Mouse (Mus musculus) heart, adult 11 months (tissue): ENCODE results near the gene Cox11.

Experiments used
- DNase-seq: peaks from one replicate; pipeline ENCODE4 v3.0.0; 2022

The Cox11 gene

DNA sequence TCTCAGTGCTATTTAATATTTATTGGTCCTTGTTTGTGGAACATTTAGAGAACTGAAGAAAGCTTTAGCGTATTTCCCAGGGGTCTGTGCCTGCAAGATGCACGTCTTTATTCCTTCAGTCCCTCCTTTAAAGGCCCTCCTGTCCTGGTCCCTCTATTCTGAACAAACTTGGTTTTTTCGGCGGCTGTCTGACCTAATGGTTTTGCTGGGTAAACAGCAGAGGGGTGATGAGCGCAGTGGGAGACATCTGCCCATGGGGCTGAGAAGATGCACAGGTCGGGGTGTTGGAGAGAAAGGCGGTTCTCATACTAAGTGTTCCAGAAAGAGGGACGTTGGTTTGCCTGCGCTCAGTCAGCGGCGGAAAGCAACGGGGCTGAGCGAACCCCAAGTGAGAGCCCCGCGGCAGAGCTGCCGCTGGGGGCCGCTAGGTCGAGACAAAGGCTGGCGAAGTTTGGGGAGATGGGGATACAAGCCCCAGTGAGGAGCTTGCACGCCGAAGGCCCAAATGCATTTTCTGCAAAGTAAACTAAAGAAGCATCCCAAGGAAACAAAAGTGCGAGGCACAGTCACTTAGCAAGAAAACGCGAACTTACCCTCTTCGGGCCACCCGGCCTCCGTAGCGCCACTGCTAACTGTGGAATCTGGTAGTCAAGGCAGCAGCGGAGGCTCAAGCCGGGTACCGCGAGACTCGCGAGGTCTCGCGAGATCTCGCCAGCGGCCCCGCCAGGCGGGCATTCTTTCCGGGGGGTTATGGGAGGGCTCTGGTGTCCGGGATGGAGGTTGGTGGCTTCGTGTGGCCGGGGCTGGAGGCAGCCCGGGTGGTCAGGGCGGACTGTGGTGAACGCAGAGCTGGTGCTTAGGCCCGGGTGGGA lies at the start of gene Cox11, which contains the start of gene Stxbp4:
Gene Cox11, plus strand, starts transcription at position 734 of the 872 bp plus-strand sequence.
Gene Stxbp4, minus strand, starts transcription at position 645 of the 872 bp plus-strand sequence.
- DNase-seq, result peak; percentile 99

DNA sequence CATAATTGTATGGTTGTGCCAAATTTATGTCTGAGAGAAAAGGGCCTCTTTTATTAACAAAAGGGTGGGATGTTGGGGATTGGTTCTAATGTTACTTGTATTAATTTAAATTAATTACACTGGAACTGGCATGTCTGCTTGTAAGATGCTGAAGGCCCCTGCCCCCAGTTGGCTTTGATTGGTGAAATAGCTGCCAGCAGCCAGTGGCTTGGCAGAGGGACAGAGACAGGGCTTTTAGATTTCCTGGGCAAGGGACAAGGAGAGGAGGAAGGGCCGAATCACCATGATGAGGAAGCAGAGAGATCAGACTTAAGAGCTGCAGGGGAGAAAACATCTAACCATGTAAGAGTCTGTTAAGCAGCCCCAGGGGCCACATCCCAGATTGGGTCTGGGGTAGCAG lies 47.0 kb upstream of the Cox11 start:
- no peak for DNase-seq

DNA sequence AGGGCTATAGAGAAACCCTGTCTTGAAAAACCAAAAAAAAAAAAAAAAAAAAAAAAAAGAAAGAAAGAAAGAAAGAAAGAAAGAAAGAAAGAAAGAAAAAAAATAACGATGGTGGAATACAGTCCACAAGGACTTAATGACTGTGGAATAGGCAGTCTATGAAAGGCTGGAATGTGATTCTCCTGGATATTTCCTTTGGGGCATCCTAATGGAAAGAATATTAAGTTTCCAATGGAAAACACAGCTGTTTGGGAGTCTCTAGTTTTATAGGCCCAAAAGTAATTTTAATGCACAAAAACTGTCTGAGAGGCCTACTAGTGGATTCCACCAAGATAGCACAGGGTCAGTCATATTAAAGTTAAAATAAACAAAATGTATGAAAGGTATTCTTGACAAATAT lies 42.1 kb upstream of the Cox11 start:
- DNase-seq, result no peak

DNA sequence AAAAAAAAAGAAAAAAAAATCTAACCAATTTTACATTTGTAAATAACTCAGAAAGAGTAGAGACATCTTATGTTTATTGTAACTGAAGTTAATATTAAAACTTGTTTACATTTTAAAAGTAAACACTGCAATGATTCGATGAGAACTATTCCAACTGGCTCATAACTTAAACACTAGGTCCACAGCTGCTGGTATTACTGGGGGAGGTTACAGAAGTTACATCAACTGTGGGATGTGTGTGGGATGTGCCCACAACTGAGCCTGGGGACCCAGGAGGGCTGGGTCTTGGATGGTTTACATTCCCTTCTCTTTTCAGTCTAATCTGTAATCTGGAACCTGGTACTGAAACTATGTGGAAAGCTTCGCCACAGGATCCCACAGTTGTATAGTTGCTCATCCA lies 34.9 kb upstream of the Cox11 start:
- no peak for DNase-seq

GRCm38 (mm10) chr11:90612118-90612517 lies 25.9 kb upstream of the Cox11 start:
- DNase-seq, result no peak

DNA sequence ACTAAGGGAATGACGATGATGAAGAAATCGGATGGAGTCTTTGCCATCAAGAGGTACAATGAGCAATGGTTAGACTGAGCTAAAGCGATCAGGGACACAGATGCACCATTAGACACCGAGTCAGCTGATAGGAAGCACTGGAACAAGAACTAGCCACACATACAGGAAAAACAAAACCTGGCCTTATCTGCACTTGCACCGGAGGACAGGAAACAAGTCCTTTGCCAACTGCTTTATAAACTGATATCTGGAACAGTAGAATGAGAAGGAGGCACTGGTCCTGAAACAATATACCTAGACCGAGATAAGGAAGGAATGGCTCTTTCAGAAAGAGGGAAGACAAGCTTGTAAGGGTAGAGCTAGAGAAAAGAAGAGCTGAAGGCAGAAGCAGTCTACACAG lies 23.2 kb upstream of the Cox11 start:
- no peak for DNase-seq

DNA sequence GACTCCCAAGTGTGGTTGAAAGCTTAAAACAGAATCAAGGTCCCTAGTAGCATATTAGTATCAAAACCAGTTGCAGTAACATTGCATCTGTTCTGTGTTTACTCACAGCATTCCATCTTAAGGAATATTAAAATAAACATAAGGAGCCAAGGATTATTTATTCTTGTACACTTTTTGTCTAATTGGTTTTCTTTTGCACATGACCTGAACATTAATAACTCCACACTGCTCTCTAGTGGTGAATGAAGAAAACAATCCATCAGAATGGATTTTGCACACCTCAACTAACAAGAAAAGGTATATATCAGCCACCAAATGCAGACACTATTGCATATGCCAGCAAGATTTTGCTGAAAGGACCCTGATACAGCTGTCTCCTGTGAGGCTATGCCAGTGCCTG lies 21.5 kb upstream of the Cox11 start:
- DNase-seq, result no peak

GRCm38 (mm10) chr11:90622044-90622443 lies 15.9 kb upstream of the Cox11 start:
- DNase-seq, result no peak

- no peak for DNase-seq
Observed at GRCm38 (mm10) chr11:90622500-90622899, 15.5 kb upstream of the Cox11 start.

DNA sequence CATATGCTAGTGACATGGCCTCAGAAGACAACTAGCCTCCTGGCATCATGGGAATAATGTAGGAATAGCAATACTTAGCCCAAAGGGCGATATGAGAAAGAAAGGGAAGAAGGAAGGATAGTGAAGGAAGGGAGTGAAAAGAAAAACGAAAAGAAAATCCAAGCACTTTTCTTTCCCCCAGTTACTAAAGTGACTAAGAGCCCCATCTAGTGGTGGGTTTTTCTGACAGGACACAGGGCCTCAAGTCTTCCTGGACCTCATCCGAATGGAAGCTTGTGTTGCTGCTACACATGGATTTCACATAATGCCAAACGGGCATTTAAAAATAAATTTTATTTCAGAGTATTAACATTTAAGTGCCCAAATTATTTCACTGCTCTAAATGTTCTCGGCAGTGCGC lies 14.5 kb upstream of the Cox11 start:
- no peak for DNase-seq

GRCm38 (mm10) chr11:90625174-90625573 lies 12.8 kb upstream of the Cox11 start:
- no peak for DNase-seq

DNA sequence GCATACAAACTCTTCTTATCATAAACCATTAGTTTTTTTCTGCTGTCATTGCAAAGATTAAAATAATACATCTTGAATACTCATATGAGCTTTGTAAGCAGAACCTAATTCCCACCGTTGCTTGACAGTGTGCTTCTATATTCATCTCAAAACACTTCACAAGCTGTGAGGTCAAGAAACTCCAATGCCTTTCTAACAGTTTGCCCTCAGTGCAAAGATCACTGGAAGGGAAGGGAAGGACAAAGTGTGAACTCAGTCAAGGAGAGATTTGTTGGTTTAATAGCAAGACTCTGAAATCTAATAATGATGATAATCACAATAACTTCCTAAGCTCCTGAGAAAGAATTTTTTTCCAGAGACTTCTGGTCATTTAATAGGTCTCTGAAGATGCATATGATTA lies 10.2 kb upstream of the Cox11 start:
- DNase-seq, result no peak

DNA sequence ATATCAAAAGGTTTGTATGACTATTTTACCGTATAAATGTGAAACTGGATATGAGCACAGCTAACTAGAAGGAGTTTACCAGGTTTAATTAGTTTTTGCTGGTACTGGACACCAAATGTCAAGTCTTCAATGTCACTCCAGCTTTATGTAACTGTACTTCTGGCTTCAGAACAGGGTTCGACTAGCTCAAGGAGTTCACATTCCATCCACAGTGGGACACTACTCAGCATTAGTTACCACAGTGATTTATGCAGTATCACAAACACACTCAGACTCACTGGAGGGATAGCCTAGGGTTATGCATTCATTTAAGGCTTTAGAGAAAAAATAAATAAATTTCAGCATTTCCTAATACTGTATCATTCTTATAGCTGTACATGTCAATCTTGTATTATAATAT lies 5.5 kb upstream of the Cox11 start:
- DNase-seq, result no peak

GRCm38 (mm10) chr11:90634661-90635060 lies 3.3 kb upstream of the Cox11 start:
- DNase-seq, result no peak

DNA sequence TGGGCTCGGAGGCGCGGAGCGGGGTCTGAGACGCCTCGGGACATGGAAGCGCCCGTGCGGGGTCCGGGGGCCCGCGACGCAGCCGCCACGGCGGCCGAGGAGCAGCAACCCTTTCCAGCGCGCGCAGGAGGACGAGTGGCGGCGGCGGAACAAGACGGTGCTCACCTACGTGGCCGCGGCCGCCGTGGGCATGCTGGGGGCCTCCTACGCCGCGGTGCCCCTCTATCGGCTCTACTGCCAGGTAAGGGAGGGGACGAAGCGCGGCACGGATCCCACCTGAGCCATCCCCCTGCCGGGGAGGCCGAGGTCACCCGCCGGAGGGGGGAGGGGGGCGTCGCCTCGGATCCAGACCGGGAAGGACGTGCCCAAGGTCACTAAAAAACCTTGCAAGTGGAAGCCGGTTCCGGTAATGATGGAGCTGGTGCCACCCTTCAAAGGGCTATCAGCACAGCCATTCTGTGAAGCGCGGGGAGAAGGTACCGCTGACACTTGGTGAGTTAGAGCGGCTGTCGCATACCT lies 398 bp downstream of the Cox11 start:
- DNase-seq, result no peak

DNA sequence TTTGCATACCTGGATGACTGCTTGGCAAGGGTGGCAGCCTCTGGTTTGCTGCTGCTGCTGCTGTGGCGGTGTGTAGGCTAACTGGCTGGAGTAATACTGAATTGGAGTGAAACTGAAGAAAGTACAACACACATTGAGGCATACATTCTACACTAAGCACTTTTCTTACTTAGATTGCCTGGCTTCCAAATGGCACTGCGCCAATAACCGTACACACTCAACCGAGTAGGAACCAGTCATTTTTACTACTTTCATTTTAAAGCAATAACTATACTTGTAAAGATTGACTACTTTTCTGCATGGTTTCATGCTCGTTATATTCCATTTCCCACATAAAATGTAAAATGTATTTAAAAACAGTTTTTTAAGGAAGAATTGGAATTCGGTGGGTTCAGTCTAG lies 11.8 kb downstream of the Cox11 start:
- DNase-seq, result no peak

GRCm38 (mm10) chr11:90650231-90650885 lies 12.4 kb downstream of the Cox11 start:
- DNase-seq, result peak; percentile 60

DNA sequence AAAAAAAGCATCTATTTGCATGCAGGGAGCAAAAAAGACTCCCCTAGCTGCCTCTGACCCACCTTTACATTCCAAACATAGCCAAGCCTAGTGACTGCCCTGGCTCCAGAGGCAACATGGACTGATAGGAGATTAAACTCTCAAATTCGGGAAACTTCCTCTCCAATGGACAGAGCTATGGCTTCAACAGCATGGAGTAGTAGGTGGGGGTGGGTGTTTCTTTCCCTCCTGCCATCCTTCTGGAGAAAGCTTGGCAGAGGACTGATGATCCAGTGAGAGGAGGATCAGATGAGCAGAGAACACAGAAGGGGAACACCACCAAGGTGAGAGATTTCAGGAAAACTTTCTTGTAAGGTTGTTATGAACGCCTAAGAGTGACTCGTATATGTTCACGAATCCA lies 14.6 kb downstream of the Cox11 start:
- peak; percentile 68 for DNase-seq

DNA sequence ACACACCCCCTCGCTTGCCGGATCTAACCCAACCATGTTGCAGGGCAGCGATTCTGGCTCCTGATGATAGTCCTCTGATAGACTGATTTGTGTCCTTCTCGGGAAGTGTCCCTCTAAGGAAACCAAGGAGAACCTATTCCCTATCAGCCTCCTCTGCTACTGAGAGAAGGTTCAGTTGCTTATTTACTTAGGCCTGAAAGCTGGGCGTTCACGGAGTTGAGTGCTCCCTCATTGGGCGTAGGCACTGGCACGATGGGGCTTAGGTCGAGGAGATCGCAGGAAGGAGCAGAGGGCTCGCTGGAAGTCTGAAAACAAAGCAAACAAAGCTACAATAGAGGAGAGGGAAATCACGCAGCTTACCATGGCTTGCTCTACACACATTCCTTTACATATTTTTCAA lies 19.6 kb downstream of the Cox11 start:
- DNase-seq, result peak; percentile 85

DNA sequence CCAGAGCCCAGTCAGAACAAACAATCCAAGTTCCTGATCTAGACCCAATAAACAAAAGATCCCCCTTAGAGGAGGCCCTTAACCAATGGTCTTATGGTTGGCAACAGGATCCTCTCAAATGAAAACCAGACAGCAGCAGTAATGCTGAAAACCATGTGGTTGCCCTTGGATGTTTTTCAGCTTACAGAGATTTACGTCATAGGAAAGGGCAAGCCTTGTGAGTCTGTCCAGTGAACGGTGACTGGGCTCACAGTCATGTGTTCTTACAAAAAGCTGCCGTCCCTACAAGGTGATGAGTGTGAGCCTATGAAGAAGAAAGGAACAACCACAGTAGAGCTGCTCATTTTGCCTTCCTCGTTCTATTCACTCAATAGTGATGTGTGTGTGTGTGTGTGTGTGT lies 22.7 kb downstream of the Cox11 start:
- DNase-seq, result no peak

DNA sequence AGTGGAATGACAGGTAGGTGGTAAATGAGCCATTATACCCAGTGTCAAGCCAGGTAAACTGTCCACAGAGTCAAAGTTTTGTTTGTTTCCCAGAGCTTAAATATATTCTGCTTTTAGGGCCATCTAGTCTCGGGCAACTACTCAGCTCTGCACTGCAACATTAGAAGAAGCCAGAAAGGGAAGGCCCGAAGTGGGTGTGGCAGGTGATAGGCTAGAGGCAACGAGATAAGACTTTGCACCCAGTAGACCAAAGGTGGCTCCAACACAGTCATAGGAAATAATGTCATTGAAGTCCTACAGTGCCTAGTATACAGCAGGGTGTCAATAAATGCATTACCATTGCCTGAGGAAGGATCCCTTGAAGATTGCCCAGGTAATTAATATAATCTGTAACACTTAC lies 25.1 kb downstream of the Cox11 start:
- peak; percentile 74 for DNase-seq

GRCm38 (mm10) chr11:90663618-90664297 lies 25.8 kb downstream of the Cox11 start:
- peak; percentile 36 for DNase-seq

DNA sequence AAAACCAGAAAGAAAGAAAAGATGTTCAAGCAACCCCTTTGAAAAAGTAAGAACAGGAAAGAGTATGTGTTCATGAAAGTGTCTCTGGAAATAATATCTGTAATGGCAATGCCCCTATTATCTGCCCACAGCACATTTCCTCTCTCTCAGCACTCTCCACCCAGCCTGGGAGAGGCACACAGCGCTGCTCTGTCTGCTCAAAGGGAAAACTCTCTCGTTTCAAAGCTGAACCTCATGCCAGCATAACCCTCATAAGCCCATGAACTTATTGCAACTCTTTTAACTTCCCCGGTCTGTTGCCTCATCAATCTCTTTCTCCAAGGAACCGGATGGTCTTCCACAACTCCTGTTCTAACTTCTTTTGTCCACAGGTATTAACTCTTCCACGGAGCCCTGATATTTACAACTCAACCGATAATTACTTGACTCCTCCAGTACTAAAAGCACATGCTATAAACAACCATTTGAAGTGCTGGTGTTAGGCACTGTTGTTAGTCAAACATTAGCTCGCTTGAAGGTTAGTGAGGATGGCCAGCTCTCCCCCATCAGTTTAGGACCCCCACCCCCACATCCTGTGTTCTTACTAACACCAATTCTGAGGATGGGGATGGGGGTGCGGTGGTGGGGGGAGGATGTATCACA lies 26.5 kb downstream of the Cox11 start:
- DNase-seq, result peak; percentile 51
